Mouse (Mus musculus): ENCODE measurements around the gene Carmil1.

GRCm38 (mm10) chr13:24027191-24028170 is 253.1 kb downstream of the Carmil1 start:
- TF ChIP-seq CTCF (IDR thresholded peaks at IDR 0.05; ENCODE audit: control insufficient read depth, insufficient read depth, insufficient read length) (no peak), MAX (IDR thresholded peaks at IDR 0.05) (no peak), USF1 (IDR thresholded peaks at IDR 0.05; ENCODE audit: low read depth) (no peak), CEBPB (IDR thresholded peaks at IDR 0.05; ENCODE audit: low read depth) (no peak), FOSL1 (IDR thresholded peaks at IDR 0.05; ENCODE audit: insufficient read depth, low read length, poor library complexity, severe bottlenecking) (no peak), MYOG (IDR thresholded peaks at IDR 0.05; ENCODE audit: control insufficient read depth, extremely low read depth, insufficient read length) (no peak), MYOD1 (IDR thresholded peaks at IDR 0.05; ENCODE audit: control insufficient read depth, insufficient read length, low read depth) (no peak)
